Mouse (Mus musculus): Measurements from ENCODE around the gene Ank. TPM values are rescaled to one million over a fixed set of nuclear protein-coding genes. Genes with fewer than 3 reads are reported as not detected.

Ank gene
- polyA plus RNA-seq, 1 experiment = 222 TPM

DNA sequence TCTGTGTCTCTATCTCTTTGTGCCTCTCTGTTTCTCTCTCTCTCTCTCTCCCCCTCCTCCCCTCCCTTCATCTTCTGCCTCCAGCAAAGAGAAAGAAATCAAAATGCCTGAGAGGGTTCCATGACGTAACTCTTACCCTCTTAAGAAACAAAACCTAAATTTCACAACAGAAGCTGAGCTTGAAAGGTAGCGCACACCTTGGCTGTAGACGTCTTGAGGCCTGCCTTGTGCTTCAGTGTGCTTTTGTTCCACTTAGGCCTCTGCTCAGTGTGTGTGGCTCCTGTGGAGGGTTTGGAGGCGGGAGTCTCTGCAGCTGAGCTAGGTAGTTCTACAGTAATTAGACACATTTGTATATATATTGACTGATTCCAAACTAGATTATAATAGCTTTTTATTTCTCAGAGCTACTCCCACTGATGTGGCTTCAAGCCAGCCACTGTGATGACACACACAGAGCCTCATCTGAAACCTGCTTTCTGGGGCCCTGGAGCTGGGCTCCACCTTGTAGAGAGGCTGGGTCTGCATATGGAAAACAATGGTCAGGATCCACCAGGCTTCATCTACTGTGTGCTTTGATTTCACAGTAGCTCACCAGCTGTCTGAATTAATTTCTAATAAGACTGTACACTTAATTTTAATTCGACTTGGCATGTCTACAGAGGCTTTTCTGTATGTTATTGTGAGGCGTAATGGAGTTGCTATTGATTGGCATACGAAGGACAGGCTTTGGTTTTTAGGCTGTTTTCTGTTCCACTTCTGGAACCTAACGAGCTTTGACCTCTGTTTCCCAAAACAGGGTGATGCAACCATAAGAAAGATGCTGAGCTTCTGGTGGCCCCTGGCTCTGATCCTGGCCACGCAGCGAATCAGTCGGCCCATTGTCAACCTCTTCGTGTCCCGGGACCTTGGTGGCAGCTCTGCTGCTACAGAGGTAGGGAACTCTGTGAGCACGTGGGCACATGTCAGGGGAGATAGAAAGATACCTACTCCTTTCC, 97.9 kb downstream of the Ank start:
- DNase-seq = no peak
- Histone ChIP-seq H3K27ac (ENCODE audit: insufficient read depth, low read length) (no peak overlapping the region), H3K4me1 (ENCODE audit: control insufficient read depth, insufficient read depth, low read length) (peaks cover 17% of the 10 kb centered on the region), H3K27me3 (ENCODE audit: control insufficient read depth, insufficient read depth, low read length) (no peaks in the 10 kb centered on the region), H3K4me3 (replicated peaks; ENCODE audit: insufficient read depth, low read depth, low read length) (no peak overlapping the region)
- WGBS = 80% methylated on average over 14 of the region's 14 CpGs
- no peak for TF ChIP-seq POLR2A (IDR thresholded peaks at IDR 0.05; ENCODE audit: borderline replicate concordance, insufficient read depth, low read length)
- no peak for TF ChIP-seq CTCF (IDR thresholded peaks at IDR 0.05; ENCODE audit: borderline replicate concordance, insufficient read depth, low read depth, low read length)

DNA sequence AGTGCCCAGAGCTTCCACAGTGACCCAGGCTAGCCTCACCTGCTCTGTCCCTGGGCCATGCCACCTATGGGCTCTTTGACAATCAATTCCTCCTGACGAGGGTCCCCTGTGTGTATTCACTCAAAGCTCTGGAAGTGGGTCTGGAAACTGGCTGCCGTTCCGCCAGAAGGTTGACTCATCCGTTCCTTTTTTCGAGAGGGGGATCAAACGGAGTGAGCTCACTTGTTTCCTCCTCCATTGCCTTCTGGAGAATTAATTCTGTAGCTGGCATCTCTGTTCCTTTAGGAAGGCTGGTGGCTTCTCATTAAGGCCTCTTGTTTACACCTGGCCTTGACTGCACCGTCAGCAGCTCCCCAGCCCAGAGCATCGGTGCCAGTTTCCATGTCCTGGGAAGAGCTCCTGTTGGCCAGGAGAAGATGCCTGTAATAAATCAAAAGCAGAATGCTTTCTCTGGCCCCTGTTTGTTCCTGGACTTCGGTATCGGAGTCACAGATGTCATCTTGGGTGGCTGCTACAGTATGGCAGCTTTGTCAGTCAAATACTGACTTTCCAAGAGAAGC, 99.2 kb downstream of the Ank start:
- DNase-seq = peak in 1 of 2 experiments; percentile 55
- 41% methylated on average over 10 of the region's 10 CpGs for WGBS
- H3K27ac ChIP-seq (ENCODE audit: insufficient read depth, low read length) = peak overlapping the region; percentile 23; the same call in 1 of the 2 replicates
- no peak overlapping the region for H3K4me3 ChIP-seq (replicated peaks; ENCODE audit: insufficient read depth, low read depth, low read length)
- H3K27me3 ChIP-seq (ENCODE audit: control insufficient read depth, insufficient read depth, low read length) = no peaks in the 10 kb centered on the region
- H3K4me1 ChIP-seq (ENCODE audit: control insufficient read depth, insufficient read depth, low read length) = peaks cover 15% of the 10 kb centered on the region
- TF ChIP-seq POLR2A (IDR thresholded peaks at IDR 0.05; ENCODE audit: borderline replicate concordance, insufficient read depth, low read length) = no peak
- TF ChIP-seq CTCF (IDR thresholded peaks at IDR 0.05; ENCODE audit: borderline replicate concordance, insufficient read depth, low read depth, low read length) = no peak

DNA sequence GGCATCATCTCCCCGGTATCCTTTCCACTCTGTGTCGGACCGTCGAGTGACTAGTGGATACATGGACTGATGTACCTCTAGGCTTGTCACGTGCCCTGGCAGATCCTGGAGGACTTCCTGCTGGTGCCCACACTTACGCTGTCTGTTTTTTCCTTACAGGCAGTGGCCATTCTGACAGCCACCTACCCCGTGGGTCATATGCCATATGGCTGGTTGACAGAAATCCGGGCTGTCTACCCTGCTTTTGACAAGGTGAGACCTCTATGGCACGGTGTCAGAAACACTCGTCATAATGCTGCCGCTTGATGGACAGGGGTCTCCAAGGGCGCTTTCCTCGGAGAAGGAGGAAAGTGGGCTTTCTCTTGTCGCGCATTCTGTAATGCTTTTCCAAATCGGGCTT, 100.9 kb downstream of the Ank start:
- no peak overlapping the region for H3K27ac ChIP-seq (ENCODE audit: insufficient read depth, low read length)
- WGBS = 46% methylated on average over 16 of the region's 16 CpGs
- TF ChIP-seq CTCF (IDR thresholded peaks at IDR 0.05; ENCODE audit: borderline replicate concordance, insufficient read depth, low read depth, low read length) (no peak), POLR2A (IDR thresholded peaks at IDR 0.05; ENCODE audit: borderline replicate concordance, insufficient read depth, low read length) (no peak)
- H3K4me3 ChIP-seq (replicated peaks; ENCODE audit: insufficient read depth, low read depth, low read length) = no peak overlapping the region
- peaks cover 15% of the 10 kb centered on the region for H3K4me1 ChIP-seq (ENCODE audit: control insufficient read depth, insufficient read depth, low read length)
- DNase-seq = peak in 1 of 2 experiments; percentile 50
- H3K27me3 ChIP-seq (ENCODE audit: control insufficient read depth, insufficient read depth, low read length) = no peaks in the 10 kb centered on the region

DNA sequence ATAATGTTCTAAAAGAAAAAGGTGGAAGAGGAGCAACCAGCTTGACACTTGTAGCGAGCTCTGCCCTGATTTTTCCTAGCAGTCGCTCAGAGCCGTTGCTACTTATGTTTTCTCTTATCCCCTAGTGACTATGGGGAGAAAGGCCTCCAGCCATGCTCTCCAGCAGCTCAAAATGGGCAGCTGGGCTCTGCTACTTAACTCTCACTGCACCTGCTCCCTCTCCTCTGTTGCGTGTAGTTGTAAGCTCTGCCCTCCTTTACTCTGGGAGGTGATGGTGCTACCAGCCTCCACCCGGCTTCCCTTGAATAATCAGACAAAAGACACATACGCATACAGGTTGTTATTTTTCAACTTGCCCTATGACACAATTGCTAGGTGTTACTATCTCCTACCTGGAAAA, 101.9 kb downstream of the Ank start:
- WGBS = 76% methylated on average over 6 of the region's 6 CpGs
- no peak overlapping the region for H3K27ac ChIP-seq (ENCODE audit: insufficient read depth, low read length)
- H3K4me1 ChIP-seq (ENCODE audit: control insufficient read depth, insufficient read depth, low read length) = peaks cover 15% of the 10 kb centered on the region
- DNase-seq = no peak
- TF ChIP-seq POLR2A (IDR thresholded peaks at IDR 0.05; ENCODE audit: borderline replicate concordance, insufficient read depth, low read length) (no peak), CTCF (IDR thresholded peaks at IDR 0.05; ENCODE audit: borderline replicate concordance, insufficient read depth, low read depth, low read length) (no peak)
- H3K4me3 ChIP-seq (replicated peaks; ENCODE audit: insufficient read depth, low read depth, low read length) = no peak overlapping the region
- H3K27me3 ChIP-seq (ENCODE audit: control insufficient read depth, insufficient read depth, low read length) = no peaks in the 10 kb centered on the region

DNA sequence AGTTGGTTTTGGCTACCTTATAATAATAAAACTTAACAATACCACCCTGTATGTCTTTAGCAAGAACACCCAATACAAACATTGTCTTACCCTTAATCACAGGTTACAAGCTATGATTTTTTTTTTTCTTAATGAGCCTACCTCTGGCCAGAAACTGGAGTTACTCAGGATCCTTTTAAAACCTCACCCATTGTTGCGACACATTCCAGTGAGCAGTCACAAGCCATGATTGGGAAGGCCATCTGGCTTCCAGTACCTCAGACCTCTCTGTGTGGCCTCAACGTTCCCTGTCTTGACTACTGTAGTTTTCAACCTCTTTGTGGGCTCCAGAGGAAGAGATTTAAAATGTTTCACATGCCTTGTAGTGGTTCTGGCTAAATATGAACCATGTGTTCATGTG, 103.4 kb downstream of the Ank start:
- 45% methylated on average over 2 of the region's 2 CpGs for WGBS
- Histone ChIP-seq H3K4me1 (ENCODE audit: control insufficient read depth, insufficient read depth, low read length) (peaks cover 19% of the 10 kb centered on the region), H3K4me3 (replicated peaks; ENCODE audit: insufficient read depth, low read depth, low read length) (no peak overlapping the region), H3K27ac (ENCODE audit: insufficient read depth, low read length) (no peak overlapping the region), H3K27me3 (ENCODE audit: control insufficient read depth, insufficient read depth, low read length) (no peaks in the 10 kb centered on the region)
- no peak for DNase-seq
- no peak for TF ChIP-seq POLR2A (IDR thresholded peaks at IDR 0.05; ENCODE audit: borderline replicate concordance, insufficient read depth, low read length)
- TF ChIP-seq CTCF (IDR thresholded peaks at IDR 0.05; ENCODE audit: borderline replicate concordance, insufficient read depth, low read depth, low read length) = no peak

DNA sequence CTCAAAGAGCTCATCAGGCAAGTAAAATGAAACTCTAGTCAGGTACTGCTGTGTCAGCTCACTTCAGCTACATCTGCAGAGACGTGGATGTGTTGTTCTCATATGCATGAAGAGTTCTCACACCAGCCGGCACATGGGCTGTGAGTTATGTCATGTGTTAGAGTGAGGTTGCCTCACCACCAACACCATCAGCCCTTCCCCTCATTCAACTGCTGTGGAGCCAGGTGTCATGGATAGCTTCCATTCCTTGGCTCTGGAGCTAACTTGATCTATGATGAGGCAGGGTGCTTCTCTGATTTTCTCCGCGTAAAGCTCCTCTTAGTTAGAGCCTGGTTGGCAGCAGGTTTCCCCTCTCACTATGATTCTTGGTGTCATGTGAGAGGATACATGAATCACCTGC, 103.9 kb downstream of the Ank start:
- no peaks in the 10 kb centered on the region for H3K27me3 ChIP-seq (ENCODE audit: control insufficient read depth, insufficient read depth, low read length)
- H3K4me1 ChIP-seq (ENCODE audit: control insufficient read depth, insufficient read depth, low read length) = peaks cover 21% of the 10 kb centered on the region
- WGBS = 75% methylated on average over 4 of the region's 4 CpGs
- H3K27ac ChIP-seq (ENCODE audit: insufficient read depth, low read length) = no peak overlapping the region
- H3K4me3 ChIP-seq (replicated peaks; ENCODE audit: insufficient read depth, low read depth, low read length) = no peak overlapping the region
- TF ChIP-seq CTCF (IDR thresholded peaks at IDR 0.05; ENCODE audit: borderline replicate concordance, insufficient read depth, low read depth, low read length) = no peak
- no peak for TF ChIP-seq POLR2A (IDR thresholded peaks at IDR 0.05; ENCODE audit: borderline replicate concordance, insufficient read depth, low read length)
- no peak for DNase-seq

GRCm38 (mm10) chr15:27571179-27571578, 104.7 kb downstream of the Ank start:
- peaks cover 22% of the 10 kb centered on the region for H3K4me1 ChIP-seq (ENCODE audit: control insufficient read depth, insufficient read depth, low read length)
- no peaks in the 10 kb centered on the region for H3K27me3 ChIP-seq (ENCODE audit: control insufficient read depth, insufficient read depth, low read length)
- H3K4me3 ChIP-seq (replicated peaks; ENCODE audit: insufficient read depth, low read depth, low read length) = no peak overlapping the region
- no peak for TF ChIP-seq CTCF (IDR thresholded peaks at IDR 0.05; ENCODE audit: borderline replicate concordance, insufficient read depth, low read depth, low read length)
- no peak overlapping the region; the same call in 1 of the 2 replicates for H3K27ac ChIP-seq (ENCODE audit: insufficient read depth, low read length)
- peak in 1 of 2 experiments; percentile 50 for DNase-seq
- 36% methylated on average over 8 of the region's 8 CpGs for WGBS
